Comparison of ENCODE assay signal across 39 mouse cellular contexts in the genomic region with DNA sequence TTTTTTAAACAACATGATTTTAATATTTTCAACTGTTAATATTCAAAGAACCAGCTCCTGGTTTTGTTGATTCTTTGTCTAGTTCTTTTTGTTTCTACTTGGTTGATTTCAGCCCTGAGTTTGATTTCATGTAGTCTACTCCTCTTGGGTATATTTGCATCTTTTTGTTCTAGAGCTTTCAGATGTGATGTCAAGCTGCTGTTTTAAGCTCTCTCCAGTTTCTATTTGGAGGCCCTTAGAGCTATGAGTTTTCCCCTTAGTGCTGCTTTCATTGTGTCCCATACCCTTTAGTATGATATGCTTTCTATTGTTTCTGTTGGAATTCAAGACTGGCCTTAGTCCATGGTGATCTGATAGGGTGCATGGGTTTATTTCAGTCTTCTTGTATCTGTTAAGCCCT. TPM values are rescaled to one million over a fixed set of nuclear protein-coding genes. Genes with fewer than 3 reads are reported as not detected.
"Had no signal": no experiment of that assay in that cellular context is flagged by ENCODE, and none has a peak within 500 bp of the region (broad histone marks: within the 10 kb centered on the region; RNA-seq: fewer than 3 reads in every experiment).

No protein-coding gene starts in this region.

- H3K4me3 ChIP-seq: embryonic facial prominence, embryonic 10.5 days; embryonic facial prominence, embryonic 12.5 days; embryonic facial prominence, embryonic 13.5 days; embryonic facial prominence, embryonic 15.5 days; erythroblast, embryonic 14.5 days; forebrain, embryonic 10.5 days; forebrain, embryonic 12.5 days; forebrain, embryonic 13.5 days; forebrain, embryonic 15.5 days; gastrocnemius, adult 2 months; heart, adult 2 months had no signal

- H3K27me3 ChIP-seq: embryonic facial prominence, embryonic 12.5 days; embryonic facial prominence, embryonic 13.5 days; embryonic facial prominence, embryonic 15.5 days; forebrain, embryonic 12.5 days; forebrain, embryonic 13.5 days; forebrain, embryonic 15.5 days had no signal

- H3K9me3 ChIP-seq: embryonic facial prominence, embryonic 10.5 days; embryonic facial prominence, embryonic 12.5 days; embryonic facial prominence, embryonic 13.5 days; embryonic facial prominence, embryonic 15.5 days; forebrain, embryonic 10.5 days; forebrain, embryonic 12.5 days; forebrain, embryonic 13.5 days; forebrain, embryonic 15.5 days had no signal

- H3K9ac ChIP-seq: embryonic facial prominence, embryonic 12.5 days; embryonic facial prominence, embryonic 13.5 days; embryonic facial prominence, embryonic 15.5 days; forebrain, embryonic 12.5 days; forebrain, embryonic 13.5 days; forebrain, embryonic 15.5 days; forebrain, postnatal 0 days had no signal

- DNase-seq: cerebellum, adult 9-10 months; cerebellum, adult 9-11 months; cerebellum, postnatal 10 days; cerebellum, postnatal 14 days; cerebellum, postnatal 25 days; cerebellum, postnatal 36 days; embryo, embryonic 11 days; forebrain, postnatal 0 days; gastrocnemius, adult 2 months; gastrocnemius, postnatal 10 days; gastrocnemius, postnatal 14 days; gastrocnemius, postnatal 25 days; gastrocnemius, postnatal 36 days; heart, adult 11 months; heart, adult 18-20 months; heart, adult 2 months had no signal

- H3K4me1 ChIP-seq: embryonic facial prominence, embryonic 10.5 days; embryonic facial prominence, embryonic 12.5 days; embryonic facial prominence, embryonic 13.5 days; embryonic facial prominence, embryonic 15.5 days; forebrain, embryonic 10.5 days; forebrain, embryonic 12.5 days; forebrain, embryonic 13.5 days; forebrain, embryonic 15.5 days had no signal

- H3K36me3 ChIP-seq: embryonic facial prominence, embryonic 10.5 days; embryonic facial prominence, embryonic 12.5 days; embryonic facial prominence, embryonic 13.5 days; embryonic facial prominence, embryonic 15.5 days; forebrain, embryonic 10.5 days; forebrain, embryonic 12.5 days; forebrain, embryonic 15.5 days had no signal

- H3K27ac ChIP-seq: embryonic facial prominence, embryonic 10.5 days; embryonic facial prominence, embryonic 12.5 days; embryonic facial prominence, embryonic 13.5 days; embryonic facial prominence, embryonic 15.5 days; forebrain, embryonic 10.5 days; forebrain, embryonic 12.5 days; forebrain, embryonic 13.5 days; forebrain, embryonic 15.5 days; gastrocnemius, adult 2 months; heart, adult 2 months had no signal

- H3K4me2 ChIP-seq: embryonic facial prominence, embryonic 12.5 days; embryonic facial prominence, embryonic 13.5 days; embryonic facial prominence, embryonic 15.5 days; forebrain, embryonic 12.5 days; forebrain, embryonic 13.5 days; forebrain, embryonic 15.5 days had no signal

RNA-seq across cellular contexts. Expression of a gene that starts 4.3 kb away (rescaled TPM):
- total RNA-seq: common myeloid progenitor, adult 5-6 weeks; forebrain, postnatal 0 days; gastrocnemius, adult 18-20 months; gastrocnemius, adult 2 months; gastrocnemius, adult 8-10 months; gastrocnemius, postnatal 10 days; gastrocnemius, postnatal 14 days; gastrocnemius, postnatal 25 days; gastrocnemius, postnatal 36 days; gastrocnemius, postnatal 4 days; granulocyte monocyte progenitor cell, adult 5-6 weeks; heart, adult 18-20 months; heart, adult 2 months; heart, adult 8-10 months had no signal
- polyA plus RNA-seq: cortical plate, adult 2 months; embryonic facial prominence, embryonic 10.5 days; embryonic facial prominence, embryonic 11.5 days; embryonic facial prominence, embryonic 12.5 days; embryonic facial prominence, embryonic 13.5 days; embryonic facial prominence, embryonic 14.5 days; erythroblast, embryonic 14.5 days; forebrain, embryonic 10.5 days; forebrain, embryonic 11.5 days; forebrain, embryonic 12.5 days; forebrain, embryonic 13.5 days; forebrain, embryonic 14.5 days; forebrain, embryonic 15.5 days; forebrain, embryonic 16.5 days; forebrain, postnatal 0 days; frontal cortex, adult 2 months; gonadal fat pad, adult 2 months; heart, adult 2 months had no signal

RNA-seq across cellular contexts. Expression of a gene that starts 6.1 kb away (rescaled TPM):
- total RNA-seq: common myeloid progenitor, adult 5-6 weeks; forebrain, postnatal 0 days; gastrocnemius, adult 18-20 months; gastrocnemius, adult 2 months; gastrocnemius, adult 8-10 months; gastrocnemius, postnatal 10 days; gastrocnemius, postnatal 14 days; gastrocnemius, postnatal 25 days; gastrocnemius, postnatal 36 days; gastrocnemius, postnatal 4 days; granulocyte monocyte progenitor cell, adult 5-6 weeks; heart, adult 18-20 months; heart, adult 2 months; heart, adult 8-10 months had no signal
- polyA plus RNA-seq: cortical plate, adult 2 months; embryonic facial prominence, embryonic 10.5 days; embryonic facial prominence, embryonic 11.5 days; embryonic facial prominence, embryonic 12.5 days; embryonic facial prominence, embryonic 13.5 days; embryonic facial prominence, embryonic 14.5 days; embryonic facial prominence, embryonic 15.5 days; erythroblast, embryonic 14.5 days; forebrain, embryonic 10.5 days; forebrain, embryonic 11.5 days; forebrain, embryonic 12.5 days; forebrain, embryonic 13.5 days; forebrain, embryonic 14.5 days; forebrain, embryonic 15.5 days; forebrain, embryonic 16.5 days; forebrain, postnatal 0 days; frontal cortex, adult 2 months; gonadal fat pad, adult 2 months; heart, adult 2 months had no signal

RNA-seq across cellular contexts. Expression of a gene that starts 18.0 kb away (rescaled TPM):
- total RNA-seq: common myeloid progenitor, adult 5-6 weeks; forebrain, postnatal 0 days; gastrocnemius, adult 18-20 months; gastrocnemius, adult 2 months; gastrocnemius, adult 8-10 months; gastrocnemius, postnatal 10 days; gastrocnemius, postnatal 14 days; gastrocnemius, postnatal 25 days; gastrocnemius, postnatal 36 days; gastrocnemius, postnatal 4 days; granulocyte monocyte progenitor cell, adult 5-6 weeks; heart, adult 18-20 months; heart, adult 2 months; heart, adult 8-10 months had no signal
- polyA plus RNA-seq: cortical plate, adult 2 months; embryonic facial prominence, embryonic 10.5 days; embryonic facial prominence, embryonic 11.5 days; embryonic facial prominence, embryonic 12.5 days; embryonic facial prominence, embryonic 13.5 days; embryonic facial prominence, embryonic 14.5 days; embryonic facial prominence, embryonic 15.5 days; erythroblast, embryonic 14.5 days; forebrain, embryonic 10.5 days; forebrain, embryonic 11.5 days; forebrain, embryonic 12.5 days; forebrain, embryonic 13.5 days; forebrain, embryonic 14.5 days; forebrain, embryonic 15.5 days; forebrain, embryonic 16.5 days; forebrain, postnatal 0 days; frontal cortex, adult 2 months; gonadal fat pad, adult 2 months; heart, adult 2 months had no signal

RNA-seq across cellular contexts. Expression of a gene that starts 31.6 kb away (rescaled TPM):
- total RNA-seq: common myeloid progenitor, adult 5-6 weeks; forebrain, postnatal 0 days; gastrocnemius, adult 18-20 months; gastrocnemius, adult 2 months; gastrocnemius, adult 8-10 months; gastrocnemius, postnatal 10 days; gastrocnemius, postnatal 14 days; gastrocnemius, postnatal 25 days; gastrocnemius, postnatal 36 days; gastrocnemius, postnatal 4 days; granulocyte monocyte progenitor cell, adult 5-6 weeks; heart, adult 18-20 months; heart, adult 2 months; heart, adult 8-10 months had no signal
- polyA plus RNA-seq: cortical plate, adult 2 months; embryonic facial prominence, embryonic 10.5 days; embryonic facial prominence, embryonic 11.5 days; embryonic facial prominence, embryonic 12.5 days; embryonic facial prominence, embryonic 13.5 days; embryonic facial prominence, embryonic 14.5 days; erythroblast, embryonic 14.5 days; forebrain, embryonic 10.5 days; forebrain, embryonic 11.5 days; forebrain, embryonic 12.5 days; forebrain, embryonic 13.5 days; forebrain, embryonic 14.5 days; forebrain, embryonic 15.5 days; forebrain, embryonic 16.5 days; forebrain, postnatal 0 days; frontal cortex, adult 2 months; gonadal fat pad, adult 2 months; heart, adult 2 months had no signal

RNA-seq across cellular contexts. Expression of a gene that starts 38.1 kb away (rescaled TPM):
- total RNA-seq: common myeloid progenitor, adult 5-6 weeks; forebrain, postnatal 0 days; gastrocnemius, adult 18-20 months; gastrocnemius, adult 2 months; gastrocnemius, adult 8-10 months; gastrocnemius, postnatal 10 days; gastrocnemius, postnatal 14 days; gastrocnemius, postnatal 25 days; gastrocnemius, postnatal 36 days; gastrocnemius, postnatal 4 days; granulocyte monocyte progenitor cell, adult 5-6 weeks; heart, adult 18-20 months; heart, adult 2 months; heart, adult 8-10 months had no signal
- polyA plus RNA-seq: cortical plate, adult 2 months; embryonic facial prominence, embryonic 10.5 days; embryonic facial prominence, embryonic 11.5 days; embryonic facial prominence, embryonic 12.5 days; embryonic facial prominence, embryonic 13.5 days; embryonic facial prominence, embryonic 14.5 days; embryonic facial prominence, embryonic 15.5 days; erythroblast, embryonic 14.5 days; forebrain, embryonic 10.5 days; forebrain, embryonic 11.5 days; forebrain, embryonic 12.5 days; forebrain, embryonic 13.5 days; forebrain, embryonic 14.5 days; forebrain, embryonic 15.5 days; forebrain, embryonic 16.5 days; forebrain, postnatal 0 days; frontal cortex, adult 2 months; gonadal fat pad, adult 2 months; heart, adult 2 months had no signal
